Mouse (Mus musculus): ENCODE data around the gene Olfr11.

Gene Olfr11

DNA sequence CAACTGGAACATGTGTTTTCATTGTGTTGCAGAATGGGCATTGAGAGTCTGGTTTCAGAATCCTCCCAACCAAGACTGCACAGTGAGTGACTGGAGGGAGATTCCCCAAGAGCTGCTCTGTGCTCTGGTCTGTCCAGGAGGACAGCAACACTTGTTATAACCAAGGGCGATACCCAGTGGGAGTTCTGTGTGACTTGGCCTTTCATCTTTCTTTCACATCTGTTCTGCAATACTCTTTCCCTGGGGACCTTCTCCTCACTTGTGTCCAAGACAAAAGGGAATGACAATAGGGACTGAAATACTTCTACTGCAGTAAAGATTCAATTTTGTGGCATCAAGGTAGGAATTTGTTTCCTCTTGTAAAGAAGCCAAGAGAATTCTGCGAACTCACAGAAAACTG lies at the start of gene Olfr11:
Gene Olfr11, minus strand, starts transcription at position 101 of the 400 bp plus-strand sequence.
- DNase-seq (ENCODE audit: low spot score), result no peak

DNA sequence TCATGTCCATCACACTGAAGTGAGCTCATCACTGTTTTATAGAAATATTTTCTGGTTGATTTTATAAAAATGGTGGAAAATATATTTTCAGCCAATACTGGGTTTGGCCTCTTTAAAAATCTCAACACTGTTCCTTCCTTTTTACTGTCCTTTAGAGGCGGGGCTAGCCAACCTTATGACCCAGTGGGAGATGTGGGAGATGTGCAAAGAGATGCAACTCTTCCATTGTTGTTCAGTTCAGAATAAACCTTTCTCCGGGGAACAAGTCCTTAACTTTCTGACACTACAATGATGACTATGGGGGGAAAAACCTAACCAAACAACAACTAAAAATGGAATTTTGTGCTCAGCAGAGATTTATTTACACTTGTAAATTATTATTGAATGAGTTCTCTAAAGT lies 35.0 kb upstream of the Olfr11 start, which contains the start of gene Olfr1360:
Gene Olfr1360, minus strand, starts transcription at position 101 of the 400 bp plus-strand sequence.
- DNase-seq (ENCODE audit: low spot score), result no peak

DNA sequence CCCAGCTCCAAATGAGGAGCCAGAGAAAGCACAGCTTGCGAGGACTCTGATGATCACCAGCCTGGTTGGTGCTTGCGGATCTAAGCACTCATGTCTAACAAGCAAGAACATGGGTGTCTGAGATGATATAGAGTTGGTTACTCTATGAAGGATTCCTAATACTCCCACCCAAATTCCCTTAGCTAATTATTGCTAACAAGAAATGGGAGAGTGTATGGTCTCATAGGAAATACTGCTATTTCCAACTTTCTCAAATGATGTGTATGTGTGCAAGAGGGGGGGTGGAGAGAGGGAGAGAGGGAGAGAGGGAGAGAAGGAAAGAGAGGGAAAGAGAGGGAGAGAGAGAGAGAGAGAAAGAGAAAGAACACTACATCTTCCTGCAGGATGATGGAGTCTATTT lies 21.0 kb upstream of the Olfr11 start, which contains the start of gene Olfr1361:
Gene Olfr1361, minus strand, starts transcription at position 101 of the 400 bp plus-strand sequence.
- no peak for DNase-seq (ENCODE audit: low spot score)

GRCm38 (mm10) chr13:21613922-21614321 lies 28.4 kb downstream of the Olfr11 start, which contains the start of gene Olfr1362:
TSS of gene Olfr1362 (minus strand) at chr13:21614022.
- DNase-seq (ENCODE audit: low spot score), result no peak

GRCm38 (mm10) chr13:21591618-21592017 lies 50.7 kb downstream of the Olfr11 start:
- no peak for DNase-seq (ENCODE audit: low spot score)
